Mouse (Mus musculus) small intestine, adult 2 months (tissue): ENCODE results near the gene Sowahd. TPM values are rescaled to one million over a fixed set of nuclear protein-coding genes. Genes with fewer than 3 reads are reported as not detected.

ENCODE experiments used
- H3K27ac ChIP-seq: fragments of 200-500 bp; 2 replicates; pipeline ENCODE4 v1.5.1; 2012; ENCODE audit warnings: low read depth, low read length, control low read depth, inconsistent platforms; ENCODE audit not compliant: insufficient read depth
- H3K27me3 ChIP-seq: fragments of 200-500 bp; 2 replicates; pipeline ENCODE4 v1.6.1; 2012; ENCODE audit warnings: mild to moderate bottlenecking, moderate library complexity, low read length, inconsistent platforms; ENCODE audit not compliant: control insufficient read depth, insufficient read depth
- H3K36me3 ChIP-seq: fragments of 200-500 bp; 2 replicates; pipeline ENCODE4 v1.6.1; 2012; ENCODE audit warnings: mild to moderate bottlenecking, low read length, control low read depth, inconsistent platforms; ENCODE audit not compliant: control insufficient read depth, insufficient read depth
- H3K4me1 ChIP-seq: fragments of 200-500 bp; 2 replicates; pipeline ENCODE4 v1.6.1; 2012; ENCODE audit warnings: low read length, inconsistent platforms, mixed read lengths; ENCODE audit not compliant: control insufficient read depth, insufficient read depth, insufficient read length
- H3K4me3 ChIP-seq: fragments of 200-500 bp; 2 replicates; pipeline ENCODE4 v1.5.1; 2012; ENCODE audit warnings: low read depth, mild to moderate bottlenecking, control low read depth, inconsistent platforms, low read length, moderate library complexity
- CTCF ChIP-seq: fragments of 200-500 bp; IDR thresholded peaks from 2 replicates; pipeline ENCODE4 v1.5.1; 2012; ENCODE audit warnings: low read depth, mild to moderate bottlenecking, control low read depth, inconsistent platforms, low read length, moderate library complexity, mixed read lengths; ENCODE audit not compliant: insufficient replicate concordance, insufficient read length; ENCODE audit errors: extremely low read depth
- POLR2A ChIP-seq: fragments of 200-500 bp; IDR thresholded peaks from 2 replicates; pipeline ENCODE4 v1.6.1; 2012; ENCODE audit warnings: low read depth, mild to moderate bottlenecking, control low read depth, inconsistent platforms, low read length, moderate library complexity
- WGBS: fragments of 180-500 bp; shearing (Covaris S2); methylation state at CpG from one replicate; pipeline ENCODE4 v1.1.7; 2018; 5-methylcytosine and 5-hydroxymethylcytosine counted together
- polyA plus RNA-seq: library from polyadenylated mRNA; depleted of rRNA; stranded (reverse); fragments of >200 nt; gene quantifications from 2 replicates; pipeline ENCODE4 v1.2.3, GENCODE M21; 2012; rRNA removed

Gene Sowahd
- polyA plus RNA-seq, 1 experiment = 0.60 TPM

DNA sequence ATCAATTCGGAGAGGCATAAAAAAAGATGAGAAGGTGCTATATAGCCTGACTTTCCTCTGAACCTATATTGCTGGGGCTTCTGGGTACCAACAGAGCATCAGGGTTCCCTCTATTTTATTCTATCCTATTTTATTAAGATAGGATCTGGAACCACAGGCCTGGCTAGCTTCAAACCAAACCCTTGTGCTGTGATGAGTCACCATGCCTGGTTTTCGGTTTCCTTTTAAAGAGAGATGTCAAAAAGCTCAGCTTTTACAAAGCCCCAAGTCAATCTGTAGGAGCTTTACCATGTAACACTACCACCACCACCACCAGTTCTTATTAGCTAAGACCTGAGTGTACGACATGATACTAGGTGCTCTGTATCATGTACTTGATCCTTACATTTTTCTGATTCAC is 50.0 kb downstream of the Sowahd start:
- Histone ChIP-seq H3K36me3 (peaks cover 18% of the 10 kb centered on the region), H3K4me1 (no peaks in the 10 kb centered on the region), H3K27me3 (no peaks in the 10 kb centered on the region), H3K27ac (no peak overlapping the region), H3K4me3 (no peak overlapping the region)
- TF ChIP-seq CTCF (no peak), POLR2A (no peak)
- WGBS = 97% methylated on average over 3 of the region's 3 CpGs

Other genes starting within 250 kb of the Sowahd start
- gene Ube2a, start 174.9 kb upstream of the Sowahd start, polyA plus RNA-seq = 20.6 and 34.2 TPM in 2 replicates
- gene C330007P06Rik, start 174.7 kb upstream of the Sowahd start, polyA plus RNA-seq = 2.8 and 5.2 TPM in 2 replicates
- gene Nkrf, start 145.9 kb upstream of the Sowahd start, polyA plus RNA-seq = 0.08 TPM in 2 replicates
- 3.8 and 4.0 TPM in 2 replicates for gene Sept6, start 57.1 kb upstream of the Sowahd start, polyA plus RNA-seq
- gene Rpl39, start 36.6 kb downstream of the Sowahd start, polyA plus RNA-seq = 2.5 and 4.4 TPM in 2 replicates
- gene Upf3b, start 61.5 kb downstream of the Sowahd start, polyA plus RNA-seq = 0.29 and 0.75 TPM in 2 replicates
- gene Nkap, start 78.0 kb downstream of the Sowahd start, polyA plus RNA-seq = 0.47 and 1.1 TPM in 2 replicates
- not detected in 2 replicates for gene Akap14, start 120.0 kb downstream of the Sowahd start, polyA plus RNA-seq
- gene Ndufa1, start 142.3 kb downstream of the Sowahd start, polyA plus RNA-seq = 194 and 230 TPM in 2 replicates
- gene Rnf113a1, start 142.4 kb downstream of the Sowahd start, polyA plus RNA-seq = 0.99 and 1.6 TPM in 2 replicates
- not detected in 2 replicates for gene Gm9, start 162.2 kb downstream of the Sowahd start, polyA plus RNA-seq
- not detected in 2 replicates for gene Rhox1, start 173.4 kb downstream of the Sowahd start, polyA plus RNA-seq
- gene Rhox2a, start 196.1 kb downstream of the Sowahd start, polyA plus RNA-seq = not detected in 2 replicates
- not detected in 2 replicates for gene Rhox3a, start 201.1 kb downstream of the Sowahd start, polyA plus RNA-seq
- gene Rhox4a, start 216.5 kb downstream of the Sowahd start, polyA plus RNA-seq = not detected in 2 replicates